Mouse (Mus musculus): ENCODE measurements around the gene Sept12.

GRCm38 (mm10) chr16:4941016-4941415, 56.6 kb downstream of the Sept12 start:
- TF ChIP-seq GATA1 (IDR thresholded peaks at IDR 0.05; ENCODE audit: borderline replicate concordance, low read length) (no peak), FLI1 (IDR thresholded peaks at IDR 0.05; ENCODE audit: low read length) (no peak)

Data from megakaryocyte, embryonic 14.5 days (primary cell).